Mouse (Mus musculus) activated CD4-positive, CD25-positive, alpha-beta regulatory T cell (primary cell): Measurements from ENCODE around the gene Gm43064. TPM values are rescaled to one million over a fixed set of nuclear protein-coding genes. Genes with fewer than 3 reads are reported as not detected.

Source experiments
- polyA plus RNA-seq, 2 experiments: library from polyadenylated mRNA; unstranded; fragments of 100-300 nt; shearing (Covaris generic); gene quantifications; one replicate each; pipeline ENCODE4 v1.2.1; 2017

Gene Gm43064
- under 1 TPM in 1 of 2 experiments, not detected in 1; 0.48 TPM for polyA plus RNA-seq

GRCm38 (mm10) chr3:103808891-103809798, at the start of gene Gm43064, which contains the start of the genes Dclre1b and Ap4b1:
Gene Gm43064 (plus strand): TSS chr3:103809573.
Gene Dclre1b (minus strand): TSS chr3:103809444.
Gene Ap4b1 (plus strand): TSS chr3:103809520.

GRCm38 (mm10) chr3:103791230-103792110, 17.9 kb upstream of the Gm43064 start, which contains the start of gene Hipk1:
Gene Hipk1 (minus strand): TSS chr3:103791563.

DNA sequence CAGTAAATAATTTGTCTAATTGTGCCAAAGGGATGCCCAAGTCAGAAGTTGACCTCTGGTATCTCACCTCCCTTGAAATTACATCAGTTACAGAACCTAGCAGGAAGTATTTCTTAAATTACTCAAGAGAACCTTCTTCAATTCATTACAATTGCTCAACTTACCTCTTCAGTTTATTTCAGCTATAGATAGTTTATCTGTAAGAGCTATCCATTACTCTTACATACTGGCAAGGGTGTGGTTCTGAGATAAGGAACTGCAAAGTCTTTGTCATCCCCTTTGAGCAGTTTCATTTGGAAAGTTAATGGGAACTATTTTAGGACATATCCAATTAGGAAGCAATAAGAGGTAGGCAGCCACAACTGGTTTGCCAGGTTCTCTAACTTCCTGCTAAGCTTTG, 23.1 kb downstream of the Gm43064 start, which contains the start of gene Bcl2l15:
Gene Bcl2l15, plus strand, starts transcription at position 176 of the 400 bp plus-strand sequence.

GRCm38 (mm10) chr3:103858881-103859801, 49.8 kb downstream of the Gm43064 start, which contains the start of gene Ptpn22:
Gene Ptpn22 (plus strand): TSS chr3:103859795.

Other genes starting within 250 kb of the Gm43064 start
- gene Syt6, start 234.3 kb upstream of the Gm43064 start, polyA plus RNA-seq: under 1 TPM in 1 of 2 experiments, not detected in 1; 0.81 TPM
- 1 to 10 TPM; 2.6 to 3.6 TPM for gene Atg4a-ps, start 163.5 kb upstream of the Gm43064 start, polyA plus RNA-seq
- gene Olfml3, start 71.6 kb upstream of the Gm43064 start, polyA plus RNA-seq: 1 to 10 TPM in 1 of 2 experiments, under 1 TPM in 1; 0.18 to 1.1 TPM
- not detected for gene Gm10964, start 70.2 kb upstream of the Gm43064 start, polyA plus RNA-seq
- 10 to 100 TPM; 26.7 to 32.2 TPM for gene Hipk1, start 18.0 kb upstream of the Gm43064 start, polyA plus RNA-seq
- gene Dclre1b, start 129 bp upstream of the Gm43064 start, polyA plus RNA-seq: 10 to 100 TPM; 17.7 to 25.7 TPM
- 10 to 100 TPM; 26.5 to 32.2 TPM for gene Ap4b1, start 53 bp upstream of the Gm43064 start, polyA plus RNA-seq
- 1 to 10 TPM; 3.9 to 4.2 TPM for gene Bcl2l15, start 23.0 kb downstream of the Gm43064 start, polyA plus RNA-seq
- 100 to 1,000 TPM; 238 to 312 TPM for gene Ptpn22, start 50.2 kb downstream of the Gm43064 start, polyA plus RNA-seq
- gene Rsbn1, start 104.5 kb downstream of the Gm43064 start, polyA plus RNA-seq: 10 to 100 TPM; 25.2 to 26.3 TPM
- gene Phtf1, start 158.5 kb downstream of the Gm43064 start, polyA plus RNA-seq: 10 to 100 TPM; 57.3 to 69.8 TPM